Mouse (Mus musculus): ENCODE results near the gene Pglyrp2. TPM values are rescaled to one million over a fixed set of nuclear protein-coding genes. Genes with fewer than 3 reads are reported as not detected.

The Pglyrp2 gene
- polyA plus RNA-seq, 1 experiment from 2014 or later: not detected

GRCm38 (mm10) chr17:32447195-32447594 is 23.2 kb upstream of the Pglyrp2 start:
- Histone ChIP-seq H3K36me3 (replicated peaks; ENCODE audit: control insufficient read depth, insufficient read depth) (no peaks in the 10 kb centered on the region), H3K4me2 (replicated peaks) (no peak overlapping the region), H3K27ac (no peak overlapping the region), H3K9me3 (ENCODE audit: control insufficient read depth, low read length) (no peaks in the 10 kb centered on the region), H3K4me3 (replicated peaks; ENCODE audit: low read length) (no peak overlapping the region), H3K9ac (no peak overlapping the region), H3K4me1 (replicated peaks; ENCODE audit: control insufficient read depth, insufficient read depth, low read length) (no peaks in the 10 kb centered on the region), H3K27me3 (ENCODE audit: control insufficient read depth, insufficient read depth, low read length) (no peaks in the 10 kb centered on the region)
- ATAC-seq (ENCODE audit: low FRiP score) (no peak), DNase-seq (ENCODE audit: low spot score) (no peak)

GRCm38 (mm10) chr17:32445016-32445415 is 21.0 kb upstream of the Pglyrp2 start:
- ATAC-seq (ENCODE audit: low FRiP score) (no peak), DNase-seq (ENCODE audit: low spot score) (no peak)
- Histone ChIP-seq H3K4me1 (replicated peaks; ENCODE audit: control insufficient read depth, insufficient read depth, low read length) (no peaks in the 10 kb centered on the region), H3K9ac (no peak overlapping the region), H3K27ac (no peak overlapping the region), H3K27me3 (ENCODE audit: control insufficient read depth, insufficient read depth, low read length) (no peaks in the 10 kb centered on the region), H3K9me3 (ENCODE audit: control insufficient read depth, low read length) (no peaks in the 10 kb centered on the region), H3K36me3 (replicated peaks; ENCODE audit: control insufficient read depth, insufficient read depth) (no peaks in the 10 kb centered on the region), H3K4me3 (replicated peaks; ENCODE audit: low read length) (no peak overlapping the region), H3K4me2 (replicated peaks) (no peak overlapping the region)
- 84% methylated on average over 5 of the region's 5 CpGs for WGBS

GRCm38 (mm10) chr17:32443245-32443644 is 19.3 kb upstream of the Pglyrp2 start:
- Histone ChIP-seq H3K27me3 (ENCODE audit: control insufficient read depth, insufficient read depth, low read length) (no peaks in the 10 kb centered on the region), H3K4me1 (replicated peaks; ENCODE audit: control insufficient read depth, insufficient read depth, low read length) (no peaks in the 10 kb centered on the region), H3K36me3 (replicated peaks; ENCODE audit: control insufficient read depth, insufficient read depth) (no peaks in the 10 kb centered on the region), H3K9me3 (ENCODE audit: control insufficient read depth, low read length) (no peaks in the 10 kb centered on the region), H3K4me2 (replicated peaks) (no peak overlapping the region), H3K27ac (no peak overlapping the region), H3K9ac (no peak overlapping the region), H3K4me3 (replicated peaks; ENCODE audit: low read length) (no peak overlapping the region)
- no peak for ATAC-seq (ENCODE audit: low FRiP score)
- WGBS: 82% methylated on average over 6 of the region's 6 CpGs
- DNase-seq (ENCODE audit: low spot score): no peak

GRCm38 (mm10) chr17:32437106-32437505 is 13.1 kb upstream of the Pglyrp2 start:
- no peaks in the 10 kb centered on the region for H3K4me1 ChIP-seq (replicated peaks; ENCODE audit: control insufficient read depth, insufficient read depth, low read length)
- WGBS: 95% methylated on average over 4 of the region's 4 CpGs
- no peaks in the 10 kb centered on the region for H3K9me3 ChIP-seq (ENCODE audit: control insufficient read depth, low read length)
- ATAC-seq (ENCODE audit: low FRiP score) (no peak), DNase-seq (ENCODE audit: low spot score) (no peak)
- no peaks in the 10 kb centered on the region for H3K36me3 ChIP-seq (replicated peaks; ENCODE audit: control insufficient read depth, insufficient read depth)
- H3K27me3 ChIP-seq (ENCODE audit: control insufficient read depth, insufficient read depth, low read length): no peaks in the 10 kb centered on the region
- H3K9ac ChIP-seq: no peak overlapping the region
- no peak overlapping the region for H3K4me3 ChIP-seq (replicated peaks; ENCODE audit: low read length)
- no peak overlapping the region for H3K27ac ChIP-seq
- no peak overlapping the region for H3K4me2 ChIP-seq (replicated peaks)

- H3K9me3 ChIP-seq (ENCODE audit: control insufficient read depth, low read length): no peaks in the 10 kb centered on the region
- H3K4me2 ChIP-seq (replicated peaks): no peak overlapping the region
- H3K27me3 ChIP-seq (ENCODE audit: control insufficient read depth, insufficient read depth, low read length): no peaks in the 10 kb centered on the region
- no peaks in the 10 kb centered on the region for H3K4me1 ChIP-seq (replicated peaks; ENCODE audit: control insufficient read depth, insufficient read depth, low read length)
- H3K9ac ChIP-seq: no peak overlapping the region
- no peaks in the 10 kb centered on the region for H3K36me3 ChIP-seq (replicated peaks; ENCODE audit: control insufficient read depth, insufficient read depth)
- H3K4me3 ChIP-seq (replicated peaks; ENCODE audit: low read length): no peak overlapping the region
- DNase-seq (ENCODE audit: low spot score) (no peak), ATAC-seq (ENCODE audit: low FRiP score) (no peak)
- 78% methylated on average over 5 of the region's 5 CpGs for WGBS
- no peak overlapping the region for H3K27ac ChIP-seq
Measured at GRCm38 (mm10) chr17:32435151-32435550, 11.2 kb upstream of the Pglyrp2 start.

GRCm38 (mm10) chr17:32434324-32434723 is 10.4 kb upstream of the Pglyrp2 start:
- WGBS: 75% methylated on average over 4 of the region's 4 CpGs
- H3K27ac ChIP-seq: no peak overlapping the region
- H3K27me3 ChIP-seq (ENCODE audit: control insufficient read depth, insufficient read depth, low read length): no peaks in the 10 kb centered on the region
- no peak for ATAC-seq (ENCODE audit: low FRiP score)
- no peaks in the 10 kb centered on the region for H3K9me3 ChIP-seq (ENCODE audit: control insufficient read depth, low read length)
- H3K36me3 ChIP-seq (replicated peaks; ENCODE audit: control insufficient read depth, insufficient read depth): no peaks in the 10 kb centered on the region
- H3K9ac ChIP-seq: no peak overlapping the region
- no peaks in the 10 kb centered on the region for H3K4me1 ChIP-seq (replicated peaks; ENCODE audit: control insufficient read depth, insufficient read depth, low read length)
- H3K4me2 ChIP-seq (replicated peaks): no peak overlapping the region
- H3K4me3 ChIP-seq (replicated peaks; ENCODE audit: low read length): no peak overlapping the region
- no peak for DNase-seq (ENCODE audit: low spot score)

GRCm38 (mm10) chr17:32431972-32432371 is 8.0 kb upstream of the Pglyrp2 start:
- Histone ChIP-seq H3K27me3 (ENCODE audit: control insufficient read depth, insufficient read depth, low read length) (no peaks in the 10 kb centered on the region), H3K4me2 (replicated peaks) (no peak overlapping the region), H3K36me3 (replicated peaks; ENCODE audit: control insufficient read depth, insufficient read depth) (no peaks in the 10 kb centered on the region), H3K4me3 (replicated peaks; ENCODE audit: low read length) (no peak overlapping the region), H3K9me3 (ENCODE audit: control insufficient read depth, low read length) (no peaks in the 10 kb centered on the region), H3K9ac (no peak overlapping the region), H3K27ac (no peak overlapping the region), H3K4me1 (replicated peaks; ENCODE audit: control insufficient read depth, insufficient read depth, low read length) (no peaks in the 10 kb centered on the region)
- DNase-seq (ENCODE audit: low spot score) (peak; percentile 33), ATAC-seq (ENCODE audit: low FRiP score) (no peak)
- 56% methylated on average over 3 of the region's 3 CpGs for WGBS

- no peaks in the 10 kb centered on the region for H3K4me1 ChIP-seq (replicated peaks; ENCODE audit: control insufficient read depth, insufficient read depth, low read length)
- H3K4me2 ChIP-seq (replicated peaks): no peak overlapping the region
- no peak for DNase-seq (ENCODE audit: low spot score)
- H3K4me3 ChIP-seq (replicated peaks; ENCODE audit: low read length): no peak overlapping the region
- H3K36me3 ChIP-seq (replicated peaks; ENCODE audit: control insufficient read depth, insufficient read depth): no peaks in the 10 kb centered on the region
- no peak overlapping the region for H3K9ac ChIP-seq
- no peak for ATAC-seq (ENCODE audit: low FRiP score)
- no peaks in the 10 kb centered on the region for H3K9me3 ChIP-seq (ENCODE audit: control insufficient read depth, low read length)
- no peak overlapping the region for H3K27ac ChIP-seq
- no peaks in the 10 kb centered on the region for H3K27me3 ChIP-seq (ENCODE audit: control insufficient read depth, insufficient read depth, low read length)
Measured at GRCm38 (mm10) chr17:32426610-32427009, 2.6 kb upstream of the Pglyrp2 start.

GRCm38 (mm10) chr17:32420781-32421180 is 3.2 kb downstream of the Pglyrp2 start:
- H3K27me3 ChIP-seq (ENCODE audit: control insufficient read depth, insufficient read depth, low read length): 0 out of 2 replicates have a peak, but pooled peaks cover 7% of the 10 kb centered on the region
- H3K4me3 ChIP-seq (replicated peaks; ENCODE audit: low read length): no peak overlapping the region
- H3K27ac ChIP-seq: no peak overlapping the region
- no peaks in the 10 kb centered on the region for H3K4me1 ChIP-seq (replicated peaks; ENCODE audit: control insufficient read depth, insufficient read depth, low read length)
- no peak overlapping the region for H3K4me2 ChIP-seq (replicated peaks)
- DNase-seq (ENCODE audit: low spot score): no peak
- H3K9ac ChIP-seq: no peak overlapping the region
- H3K36me3 ChIP-seq (replicated peaks; ENCODE audit: control insufficient read depth, insufficient read depth): no peaks in the 10 kb centered on the region
- H3K9me3 ChIP-seq (ENCODE audit: control insufficient read depth, low read length): no peaks in the 10 kb centered on the region
- WGBS: 86% methylated on average over 8 of the region's 8 CpGs
- ATAC-seq (ENCODE audit: low FRiP score): no peak

GRCm38 (mm10) chr17:32419989-32420388 is 4.0 kb downstream of the Pglyrp2 start:
- no peak overlapping the region for H3K4me3 ChIP-seq (replicated peaks; ENCODE audit: low read length)
- H3K27me3 ChIP-seq (ENCODE audit: control insufficient read depth, insufficient read depth, low read length): peaks cover 14% of the 10 kb centered on the region; the same call in 1 of the 2 replicates
- no peak for ATAC-seq (ENCODE audit: low FRiP score)
- no peaks in the 10 kb centered on the region for H3K4me1 ChIP-seq (replicated peaks; ENCODE audit: control insufficient read depth, insufficient read depth, low read length)
- DNase-seq (ENCODE audit: low spot score): no peak
- no peaks in the 10 kb centered on the region for H3K36me3 ChIP-seq (replicated peaks; ENCODE audit: control insufficient read depth, insufficient read depth)
- WGBS: 69% methylated on average over 2 of the region's 2 CpGs
- H3K9ac ChIP-seq: no peak overlapping the region
- H3K27ac ChIP-seq: no peak overlapping the region
- no peak overlapping the region for H3K4me2 ChIP-seq (replicated peaks)
- no peaks in the 10 kb centered on the region for H3K9me3 ChIP-seq (ENCODE audit: control insufficient read depth, low read length)
